Mouse (Mus musculus): Measurements from ENCODE around the gene Spryd7. TPM values are rescaled to one million over a fixed set of nuclear protein-coding genes. Genes with fewer than 3 reads are reported as not detected.

The Spryd7 gene
- polyA plus RNA-seq (2012; rRNA removed): 6.1 and 11.6 TPM in 2 replicates

DNA sequence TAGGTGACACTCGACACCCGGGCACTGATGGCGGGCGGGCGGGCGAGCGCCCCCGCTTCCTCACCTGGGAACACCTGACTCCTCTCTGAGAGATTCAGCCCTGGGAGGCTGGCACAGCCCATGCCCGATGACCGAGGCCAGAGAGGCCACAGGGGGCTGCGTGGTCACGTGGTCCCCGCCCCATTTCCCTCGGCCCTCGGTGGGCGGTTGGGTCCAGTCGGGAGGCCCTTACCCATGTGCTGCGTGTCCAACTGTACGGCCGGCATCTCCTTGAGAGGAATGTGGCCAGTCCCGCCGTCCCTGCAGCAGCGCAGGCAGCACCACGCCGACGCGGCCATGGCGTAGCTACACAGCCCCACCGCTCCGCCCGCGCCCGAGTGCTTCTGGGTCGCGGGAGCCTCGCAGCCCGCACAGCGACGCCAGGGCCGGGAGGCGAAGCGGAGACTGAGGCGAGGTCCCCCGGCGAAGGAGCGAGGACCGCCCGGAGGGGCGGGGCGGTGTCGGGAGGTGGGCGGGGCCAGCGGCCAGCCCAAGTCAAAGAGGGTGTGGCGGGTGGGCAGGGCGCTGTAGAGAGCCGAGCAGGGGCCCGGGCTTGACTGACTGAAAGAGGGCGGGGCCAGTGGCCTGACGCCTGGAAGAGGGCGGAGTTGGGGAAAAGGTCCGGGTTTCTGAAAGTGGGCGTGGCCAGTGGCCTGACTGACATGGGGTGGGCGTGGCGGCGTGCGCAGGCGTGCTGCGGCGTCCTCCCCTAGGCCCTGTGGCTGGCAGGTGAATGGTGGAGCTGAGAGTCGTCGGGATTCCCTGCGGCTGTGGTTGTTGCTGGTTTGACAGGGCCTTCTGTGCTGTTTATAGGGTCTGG lies at the start of gene Spryd7:
Gene Spryd7 (minus strand): TSS at position 598 of the 859 bp plus-strand sequence.

GRCm38 (mm10) chr14:61597968-61598367 lies 41.3 kb upstream of the Spryd7 start, which contains the start of gene Trim13:
Gene Trim13 (plus strand): TSS chr14:61598247.

Other genes starting within 250 kb of the Spryd7 start
- gene Arl11, start 247.1 kb downstream of the Spryd7 start, polyA plus RNA-seq (2012; rRNA removed): 0.47 and 0.72 TPM in 2 replicates
- 4.3 and 5.4 TPM in 2 replicates for gene Ebpl, start 196.4 kb downstream of the Spryd7 start, polyA plus RNA-seq (2012; rRNA removed)
- gene Kpna3, start 117.0 kb downstream of the Spryd7 start, polyA plus RNA-seq (2012; rRNA removed): 35.5 and 57.2 TPM in 2 replicates
- 14.8 and 19.4 TPM in 2 replicates for gene Trim13, start 41.4 kb upstream of the Spryd7 start, polyA plus RNA-seq (2012; rRNA removed)
- 0.52 and 0.78 TPM in 2 replicates for gene Kcnrg, start 50.6 kb upstream of the Spryd7 start, polyA plus RNA-seq (2012; rRNA removed)